Mouse (Mus musculus): ENCODE measurements around the gene Pparg. TPM values are rescaled to one million over a fixed set of nuclear protein-coding genes. Genes with fewer than 3 reads are reported as not detected.

Gene Pparg
- polyA plus RNA-seq, 1 experiment from 2014 or later = 0.14 TPM

- Histone ChIP-seq H3K9ac (no peak overlapping the region), H3K4me3 (no peak overlapping the region), H3K27me3 (no peaks in the 10 kb centered on the region), H3K4me1 (replicated peaks) (no peaks in the 10 kb centered on the region), H3K9me3 (no peaks in the 10 kb centered on the region), H3K27ac (replicated peaks) (no peak overlapping the region), H3K4me2 (no peak overlapping the region), H3K36me3 (no peaks in the 10 kb centered on the region)
- no peak for ATAC-seq (ENCODE audit: low read depth)
These were observed 111.2 kb downstream of the Pparg start for GRCm38 (mm10) chr6:115471956-115472355.

- Histone ChIP-seq H3K4me1 (replicated peaks) (peaks cover 8% of the 10 kb centered on the region; the same call in 1 of the 2 replicates), H3K27me3 (no peaks in the 10 kb centered on the region), H3K36me3 (no peaks in the 10 kb centered on the region), H3K27ac (replicated peaks) (no peak overlapping the region), H3K9ac (no peak overlapping the region), H3K4me2 (no peak overlapping the region), H3K9me3 (no peaks in the 10 kb centered on the region), H3K4me3 (no peak overlapping the region)
- WGBS = 62% methylated on average over 7 of the region's 7 CpGs
- no peak for ATAC-seq (ENCODE audit: low read depth)
These were observed 116.4 kb downstream of the Pparg start for GRCm38 (mm10) chr6:115477081-115477695.

DNA sequence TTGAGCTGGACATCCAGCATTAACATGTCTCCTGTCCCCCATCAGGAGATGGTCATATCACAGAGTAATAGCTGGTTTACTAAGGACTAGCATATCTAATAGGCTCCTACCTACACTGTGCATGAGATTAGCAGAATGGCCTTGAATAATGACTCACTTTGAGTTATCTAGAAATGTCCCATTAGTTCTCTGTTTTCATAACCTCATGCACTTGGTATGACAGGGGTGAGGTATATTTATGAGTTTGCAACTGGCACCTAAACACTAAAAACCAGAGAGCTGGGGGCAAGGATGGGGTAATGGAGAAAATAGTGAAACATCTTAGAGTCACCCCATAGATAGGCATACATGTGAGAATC, 119.2 kb downstream of the Pparg start:
- Histone ChIP-seq H3K4me3 (no peak overlapping the region), H3K4me2 (no peak overlapping the region), H3K27me3 (no peaks in the 10 kb centered on the region), H3K36me3 (no peaks in the 10 kb centered on the region), H3K9ac (no peak overlapping the region), H3K9me3 (no peaks in the 10 kb centered on the region), H3K27ac (replicated peaks) (no peak overlapping the region), H3K4me1 (replicated peaks) (peaks cover 8% of the 10 kb centered on the region; the same call in 1 of the 2 replicates)
- ATAC-seq (ENCODE audit: low read depth) = no peak

- Histone ChIP-seq H3K36me3 (no peaks in the 10 kb centered on the region), H3K27me3 (no peaks in the 10 kb centered on the region), H3K9me3 (no peaks in the 10 kb centered on the region), H3K4me3 (no peak overlapping the region), H3K4me2 (no peak overlapping the region), H3K4me1 (replicated peaks) (peaks cover 8% of the 10 kb centered on the region; the same call in 1 of the 2 replicates), H3K27ac (replicated peaks) (no peak overlapping the region), H3K9ac (no peak overlapping the region)
- ATAC-seq (ENCODE audit: low read depth) = no peak
- WGBS = 66% methylated on average over 5 of the region's 5 CpGs
These were observed 119.7 kb downstream of the Pparg start for GRCm38 (mm10) chr6:115480322-115481017.

DNA sequence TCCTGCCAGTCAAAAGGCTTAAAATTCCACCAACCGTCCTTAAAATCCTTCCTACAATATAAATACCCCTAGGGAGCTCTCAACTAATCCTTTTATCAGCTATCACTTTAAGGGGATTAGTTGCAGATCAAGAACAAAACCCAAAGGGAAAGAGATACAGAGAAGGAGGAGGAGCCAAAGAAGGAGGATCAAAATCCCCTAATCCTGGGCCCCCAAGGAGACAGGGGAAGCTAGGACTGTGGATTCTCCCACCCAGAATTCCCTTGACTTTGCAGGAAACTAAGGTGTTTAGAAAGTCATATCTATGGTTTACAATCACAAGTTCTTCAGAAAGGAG, 120.2 kb downstream of the Pparg start:
- H3K4me2 ChIP-seq = no peak overlapping the region
- WGBS = 31% methylated on average over 1 of the region's 1 CpGs
- no peak overlapping the region for H3K4me3 ChIP-seq
- H3K27me3 ChIP-seq = no peaks in the 10 kb centered on the region
- H3K9ac ChIP-seq = no peak overlapping the region
- H3K36me3 ChIP-seq = no peaks in the 10 kb centered on the region
- ATAC-seq (ENCODE audit: low read depth) = no peak
- H3K9me3 ChIP-seq = no peaks in the 10 kb centered on the region
- H3K4me1 ChIP-seq (replicated peaks) = peaks cover 8% of the 10 kb centered on the region; the same call in 1 of the 2 replicates
- no peak overlapping the region for H3K27ac ChIP-seq (replicated peaks)

DNA sequence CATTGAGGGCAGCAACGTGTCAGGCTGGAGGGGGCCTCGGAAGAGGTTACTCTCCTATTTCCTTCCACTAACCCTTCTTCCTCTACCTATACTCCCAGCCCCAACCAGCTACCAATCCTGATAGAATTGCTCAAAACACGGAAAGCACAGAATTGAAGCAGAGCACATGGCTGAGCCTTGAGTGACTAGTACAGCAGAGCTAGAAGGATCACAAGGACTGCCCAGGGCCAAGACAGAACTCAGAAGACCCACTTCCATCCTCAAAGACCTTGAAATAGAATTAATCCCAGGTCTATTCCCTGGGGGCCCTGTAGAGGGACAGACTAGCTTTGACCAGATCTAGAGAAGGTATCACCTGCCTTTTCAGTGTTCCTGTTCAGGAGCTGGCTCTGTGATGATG, 120.9 kb downstream of the Pparg start:
- H3K27me3 ChIP-seq = no peaks in the 10 kb centered on the region
- 58% methylated on average over 3 of the region's 3 CpGs for WGBS

DNA sequence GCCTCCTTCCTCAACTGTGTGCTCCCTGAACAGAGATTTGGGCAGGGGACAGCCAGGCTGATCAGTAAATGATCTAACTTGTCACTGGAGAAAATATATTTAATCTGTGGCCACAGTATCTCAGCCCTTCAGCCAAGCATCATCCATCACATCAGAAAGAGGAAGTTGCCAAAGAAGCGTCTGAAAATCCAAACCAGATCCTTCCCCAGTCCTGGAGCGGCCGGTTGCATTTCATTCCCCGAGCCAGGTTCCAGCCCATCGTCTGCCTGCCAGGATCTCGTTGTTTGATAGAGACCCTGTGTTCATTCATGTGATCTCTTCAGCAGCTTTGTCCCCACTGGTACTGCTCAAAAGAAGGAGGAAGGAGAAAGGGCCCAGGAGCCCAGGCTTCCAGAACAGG, 124.9 kb downstream of the Pparg start:
- H3K9ac ChIP-seq = no peak overlapping the region
- peaks cover 2% of the 10 kb centered on the region; the same call in 1 of the 2 replicates for H3K4me1 ChIP-seq (replicated peaks)
- no peaks in the 10 kb centered on the region for H3K27me3 ChIP-seq
- H3K27ac ChIP-seq (replicated peaks) = no peak overlapping the region
- H3K9me3 ChIP-seq = no peaks in the 10 kb centered on the region
- WGBS = 81% methylated on average over 6 of the region's 6 CpGs
- H3K36me3 ChIP-seq = no peaks in the 10 kb centered on the region
- H3K4me2 ChIP-seq = no peak overlapping the region
- no peak overlapping the region for H3K4me3 ChIP-seq
- no peak for ATAC-seq (ENCODE audit: low read depth)

More for the DNA sequence above, 120.9 kb downstream of the Pparg start:
- H3K4me1 ChIP-seq (replicated peaks) = peaks cover 8% of the 10 kb centered on the region; the same call in 1 of the 2 replicates
- no peaks in the 10 kb centered on the region for H3K9me3 ChIP-seq
- no peak overlapping the region for H3K4me2 ChIP-seq
- H3K27ac ChIP-seq (replicated peaks) = no peak overlapping the region
- no peaks in the 10 kb centered on the region for H3K36me3 ChIP-seq
- no peak overlapping the region for H3K4me3 ChIP-seq
- H3K9ac ChIP-seq = no peak overlapping the region
- ATAC-seq (ENCODE audit: low read depth) = no peak

DNA sequence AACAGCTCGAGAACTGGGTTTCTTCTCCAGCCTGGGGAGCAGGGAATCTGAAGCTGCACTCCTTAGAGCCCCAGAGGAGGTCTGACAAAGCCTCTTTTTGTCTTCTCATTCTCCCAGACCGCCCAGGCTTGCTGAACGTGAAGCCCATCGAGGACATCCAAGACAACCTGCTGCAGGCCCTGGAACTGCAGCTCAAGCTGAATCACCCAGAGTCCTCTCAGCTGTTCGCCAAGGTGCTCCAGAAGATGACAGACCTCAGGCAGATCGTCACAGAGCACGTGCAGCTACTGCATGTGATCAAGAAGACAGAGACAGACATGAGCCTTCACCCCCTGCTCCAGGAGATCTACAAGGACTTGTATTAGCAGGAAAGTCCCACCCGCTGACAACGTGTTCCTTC, 129.1 kb downstream of the Pparg start:
- H3K36me3 ChIP-seq = no peaks in the 10 kb centered on the region
- no peak for ATAC-seq (ENCODE audit: low read depth)
- H3K27me3 ChIP-seq = no peaks in the 10 kb centered on the region

GRCm38 (mm10) chr6:115492952-115493613, 132.3 kb downstream of the Pparg start:
- Histone ChIP-seq H3K4me2 (no peak overlapping the region), H3K27ac (replicated peaks) (no peak overlapping the region), H3K4me1 (replicated peaks) (no peaks in the 10 kb centered on the region), H3K9me3 (no peaks in the 10 kb centered on the region), H3K27me3 (no peaks in the 10 kb centered on the region), H3K36me3 (no peaks in the 10 kb centered on the region), H3K4me3 (no peak overlapping the region), H3K9ac (no peak overlapping the region)
- 77% methylated on average over 11 of the region's 11 CpGs for WGBS
- ATAC-seq (ENCODE audit: low read depth) = no peak

More for the DNA sequence above, 129.1 kb downstream of the Pparg start:
- WGBS = 79% methylated on average over 9 of the region's 9 CpGs
- H3K4me3 ChIP-seq = no peak overlapping the region
- H3K4me1 ChIP-seq (replicated peaks) = no peaks in the 10 kb centered on the region
- H3K4me2 ChIP-seq = no peak overlapping the region
- no peak overlapping the region for H3K27ac ChIP-seq (replicated peaks)
- H3K9ac ChIP-seq = no peak overlapping the region
- H3K9me3 ChIP-seq = no peaks in the 10 kb centered on the region

DNA sequence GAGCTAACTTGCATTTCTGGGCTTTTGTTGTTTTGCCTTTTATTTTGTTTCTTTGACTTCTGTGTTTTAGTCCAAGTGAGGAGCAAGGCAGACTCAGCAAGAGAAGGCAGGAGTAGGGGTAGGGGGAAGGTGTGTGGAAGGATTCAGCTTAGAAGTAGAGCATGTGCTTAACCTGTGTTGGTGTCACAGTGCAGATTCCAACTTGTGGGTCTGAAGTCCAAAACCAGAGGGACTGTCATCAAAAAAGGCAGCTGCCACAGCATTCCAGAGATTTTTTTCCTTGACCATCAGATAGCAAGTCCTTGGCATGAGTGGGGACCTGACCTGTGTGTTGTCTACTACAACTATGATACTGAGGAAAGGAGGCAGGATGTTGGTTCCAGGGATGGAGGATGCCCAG, 133.1 kb downstream of the Pparg start:
- Histone ChIP-seq H3K27me3 (no peaks in the 10 kb centered on the region), H3K4me3 (no peak overlapping the region), H3K27ac (replicated peaks) (no peak overlapping the region), H3K4me1 (replicated peaks) (no peaks in the 10 kb centered on the region), H3K9me3 (no peaks in the 10 kb centered on the region), H3K36me3 (no peaks in the 10 kb centered on the region), H3K4me2 (no peak overlapping the region), H3K9ac (no peak overlapping the region)
- no peak for ATAC-seq (ENCODE audit: low read depth)

GRCm38 (mm10) chr6:115499540-115499939, 138.8 kb downstream of the Pparg start:
- no peak for ATAC-seq (ENCODE audit: low read depth)
- 81% methylated on average over 14 of the region's 14 CpGs for WGBS

GRCm38 (mm10) chr6:115500234-115500633, 139.5 kb downstream of the Pparg start:
- ATAC-seq (ENCODE audit: low read depth) = no peak
- Histone ChIP-seq H3K9ac (no peak overlapping the region), H3K9me3 (no peaks in the 10 kb centered on the region), H3K4me2 (no peak overlapping the region), H3K4me1 (replicated peaks) (no peaks in the 10 kb centered on the region), H3K27me3 (no peaks in the 10 kb centered on the region), H3K36me3 (no peaks in the 10 kb centered on the region), H3K27ac (replicated peaks) (no peak overlapping the region), H3K4me3 (no peak overlapping the region)
- WGBS = 91% methylated on average over 10 of the region's 10 CpGs

More at GRCm38 (mm10) chr6:115499540-115499939, 138.8 kb downstream of the Pparg start:
- Histone ChIP-seq H3K4me2 (no peak overlapping the region), H3K9me3 (no peaks in the 10 kb centered on the region), H3K4me1 (replicated peaks) (no peaks in the 10 kb centered on the region), H3K27me3 (no peaks in the 10 kb centered on the region), H3K9ac (no peak overlapping the region), H3K36me3 (no peaks in the 10 kb centered on the region), H3K27ac (replicated peaks) (no peak overlapping the region), H3K4me3 (no peak overlapping the region)
